Mouse (Mus musculus) ES-E14 (cell line): ENCODE results near the gene Gm28048. TPM values are rescaled to one million over a fixed set of nuclear protein-coding genes. Genes with fewer than 3 reads are reported as not detected.

ENCODE experiments used
- DNase-seq: peaks from one replicate; pipeline ENCODE4 v3.0.0-alpha.2; 2013; ENCODE audit warnings: low read depth, low spot score
- H3K27ac ChIP-seq: 2 replicates; pipeline ENCODE4 v1.5.1; 2012; ENCODE audit warnings: low read depth, mild to moderate bottlenecking, low read length, moderate library complexity, mixed read lengths; ENCODE audit not compliant: poor library complexity, insufficient read depth, severe bottlenecking
- H3K36me3 ChIP-seq: 2 replicates; pipeline ENCODE4 v1.6.1; 2012; ENCODE audit warnings: mild to moderate bottlenecking, low read length, moderate library complexity, mixed read lengths; ENCODE audit not compliant: control insufficient read depth, poor library complexity, insufficient read depth, severe bottlenecking
- H3K4me1 ChIP-seq, 2 experiments: fragments of 150-350 bp in 1 of 2; sonication (generic) in 1 of 2; 2 replicates each; pipeline ENCODE4 v1.6.1; 2012; ENCODE audit warnings: low read length in 2 of 2, mild to moderate bottlenecking in 1 of 2, mixed read lengths in 1 of 2; ENCODE audit not compliant: control insufficient read depth in 2 of 2, insufficient read depth in 2 of 2, poor library complexity in 1 of 2
- H3K4me3 ChIP-seq, 2 experiments: fragments of 150-350 bp in 1 of 2; sonication (generic) in 1 of 2; 2 replicates each; pipeline ENCODE4 v1.5.1; 2012; ENCODE audit warnings: low read length in 2 of 2, low read depth in 1 of 2, mild to moderate bottlenecking in 1 of 2, mixed read lengths in 1 of 2; ENCODE audit not compliant: insufficient read depth in 1 of 2, poor library complexity in 1 of 2, severe bottlenecking in 1 of 2
- H3K9ac ChIP-seq: 2 replicates; pipeline ENCODE4 v1.6.1; 2012; ENCODE audit warnings: low read depth, mild to moderate bottlenecking, low read length, mixed read lengths; ENCODE audit not compliant: poor library complexity, insufficient read depth, severe bottlenecking
- H3K9me3 ChIP-seq: fragments of 150-350 bp; sonication (generic); 2 replicates; pipeline ENCODE4 v1.6.1; 2012; ENCODE audit warnings: low read depth, mild to moderate bottlenecking, low read length; ENCODE audit not compliant: control insufficient read depth, insufficient read depth
- CHD2 ChIP-seq: IDR thresholded peaks from 2 replicates; pipeline ENCODE4 v1.6.1; 2014; ENCODE audit warnings: mild to moderate bottlenecking, low read depth, low read length, inconsistent platforms
- HCFC1 ChIP-seq: IDR thresholded peaks from 2 replicates; pipeline ENCODE4 v1.6.1; 2012; ENCODE audit warnings: low read length, inconsistent platforms, borderline replicate concordance; ENCODE audit not compliant: insufficient read depth
- MAFK ChIP-seq: IDR thresholded peaks from 2 replicates; pipeline ENCODE4 v1.6.1; 2014; ENCODE audit warnings: mild to moderate bottlenecking, low read depth, low read length, inconsistent platforms; ENCODE audit not compliant: insufficient read depth
- ZC3H11A ChIP-seq: IDR thresholded peaks from 2 replicates; pipeline ENCODE4 v1.6.1; 2012; ENCODE audit warnings: low read depth, mild to moderate bottlenecking, inconsistent platforms, low read length, borderline replicate concordance
- ZNF384 ChIP-seq: IDR thresholded peaks from 2 replicates; pipeline ENCODE4 v1.6.1; 2012; ENCODE audit warnings: low read depth, low read length, inconsistent platforms
- in situ Hi-C, 2 experiments: fragments of 600-800 bp; cut with MboI; formaldehyde crosslinking; loops; one replicate each; pipeline ENCODE4 v1.15.1; 2025; ENCODE audit warnings: low sequenced_read_pairs in 2 of 2, inconsistent platforms in 1 of 2; ENCODE audit not compliant: unreplicated experiment in 2 of 2
- total RNA-seq: library from RNA; depleted of rRNA; stranded (reverse); fragments of 300-350 nt; gene quantifications from 2 replicates; pipeline ENCODE4 v1.2.3, GENCODE M21; 2012

The Gm28048 gene
- total RNA-seq, 1 experiment = 16.3 TPM

DNA sequence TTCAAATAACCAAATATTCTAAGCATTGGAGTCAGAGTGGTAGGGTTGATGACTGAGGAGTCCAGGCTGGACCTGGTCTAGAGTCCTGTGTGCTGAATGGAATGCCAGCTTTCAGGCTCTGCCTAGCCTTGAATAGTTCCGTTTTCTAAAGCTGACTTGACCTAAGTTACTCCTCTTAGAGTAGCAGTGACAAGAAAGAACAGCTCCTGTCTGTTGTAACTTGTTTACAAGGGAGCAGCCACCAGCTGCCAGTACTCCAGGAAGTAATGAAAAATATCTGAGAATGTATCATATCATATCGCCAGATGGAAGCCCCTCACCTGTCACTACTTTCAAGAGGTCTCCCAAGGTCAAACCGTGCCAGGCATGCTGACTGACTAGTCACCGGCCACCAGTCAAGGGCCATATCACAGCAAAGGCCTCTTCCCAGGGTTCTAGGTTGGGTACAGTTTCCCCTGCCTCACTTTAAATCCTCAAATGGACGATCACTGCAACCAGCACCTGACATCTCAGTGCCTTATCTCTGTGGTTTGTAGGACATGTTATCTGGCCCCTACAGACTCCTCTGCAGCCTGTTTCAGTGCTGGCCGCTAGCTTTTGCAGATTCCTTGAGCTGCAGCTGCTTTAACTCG lies 172.3 kb downstream of the Gm28048 start:
- H3K4me3 ChIP-seq = no peak overlapping the region
- H3K9me3 ChIP-seq = no peaks in the 10 kb centered on the region
- H3K27ac ChIP-seq = no peak overlapping the region
- TF ChIP-seq CHD2 (no peak), HCFC1 (no peak)
- no peak for DNase-seq
- no peak overlapping the region for H3K9ac ChIP-seq
- in situ Hi-C loops = no loop called here
- no peaks in the 10 kb centered on the region for H3K4me1 ChIP-seq
- H3K36me3 ChIP-seq = no peaks in the 10 kb centered on the region

DNA sequence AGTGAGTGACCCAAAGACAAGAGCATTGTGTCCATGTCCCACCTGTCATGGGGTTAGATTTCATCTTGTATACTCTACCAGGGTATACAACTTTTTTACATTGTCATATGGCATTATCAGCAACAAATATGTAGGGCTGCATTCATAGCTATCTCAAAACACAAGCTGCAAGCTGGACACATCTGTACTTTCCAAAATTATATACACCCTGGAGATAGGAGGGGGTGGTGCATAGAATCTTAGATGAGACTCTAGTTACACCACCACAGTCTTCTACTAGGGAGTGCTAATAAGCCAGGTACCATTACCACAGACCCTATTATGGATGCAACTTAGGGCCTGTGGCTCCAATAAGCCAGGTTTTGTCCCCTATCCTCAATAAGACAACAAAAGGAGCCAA lies 173.8 kb downstream of the Gm28048 start:
- no peaks in the 10 kb centered on the region for H3K9me3 ChIP-seq
- H3K9ac ChIP-seq = no peak overlapping the region
- in situ Hi-C loops = no loop called here
- no peak for TF ChIP-seq HCFC1
- TF ChIP-seq ZC3H11A = no peak
- no peak for TF ChIP-seq MAFK
- no peak for TF ChIP-seq CHD2
- no peak for TF ChIP-seq ZNF384
- no peak for DNase-seq
- H3K4me1 ChIP-seq = no peaks in the 10 kb centered on the region
- H3K36me3 ChIP-seq = no peaks in the 10 kb centered on the region
- no peak overlapping the region for H3K27ac ChIP-seq
- H3K4me3 ChIP-seq = no peak overlapping the region

GRCm38 (mm10) chr11:22805171-22805570 lies 176.7 kb downstream of the Gm28048 start:
- in situ Hi-C loops = no loop called here
- no peak for TF ChIP-seq ZNF384
- no peak for TF ChIP-seq ZC3H11A
- no peak for TF ChIP-seq HCFC1
- no peak for TF ChIP-seq MAFK
- no peak for TF ChIP-seq CHD2
- peaks cover 0 to 2% of the 10 kb centered on the region in 2 experiments; a peak in 1 of 4 replicates for H3K4me1 ChIP-seq

DNA sequence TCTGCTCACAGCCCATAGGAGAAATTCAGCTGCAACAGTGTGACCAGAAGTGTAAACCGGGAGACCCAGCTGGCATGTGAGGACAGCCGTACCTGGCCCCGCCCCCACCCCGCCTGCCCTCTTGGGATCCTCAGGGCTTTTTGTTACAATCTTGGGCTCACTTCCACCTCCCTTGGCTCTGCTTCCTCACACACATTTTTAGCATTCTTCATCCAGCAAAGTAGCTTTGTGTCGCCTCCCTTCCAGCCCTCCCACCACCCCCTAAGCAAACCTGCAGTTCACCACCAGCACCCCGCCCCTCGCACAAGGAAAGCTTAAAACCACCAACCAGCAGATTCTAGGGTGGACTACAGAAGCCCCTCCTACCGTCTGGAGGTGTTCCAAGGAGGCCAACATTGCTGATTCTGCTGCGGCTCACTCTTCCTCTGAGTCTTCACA lies 181.9 kb downstream of the Gm28048 start:
- Histone ChIP-seq H3K4me3 (peak overlapping the region; percentile 30 to 45), H3K27ac (peak overlapping the region; percentile 96), H3K9ac (peak overlapping the region; percentile 73), H3K4me1 (peaks cover 6 to 14% of the 10 kb centered on the region in 2 experiments), H3K36me3 (no peaks in the 10 kb centered on the region), H3K9me3 (no peaks in the 10 kb centered on the region)
- in situ Hi-C loops = no loop called here
- peak; percentile 87 for DNase-seq
- TF ChIP-seq ZC3H11A (no peak), CHD2 (no peak), MAFK (no peak), ZNF384 (no peak), HCFC1 (0 out of 2 replicates have a peak, but pooled peaks have one; percentile 15)

More at GRCm38 (mm10) chr11:22805171-22805570, 176.7 kb downstream of the Gm28048 start:
- no peak for DNase-seq
- H3K9ac ChIP-seq = no peak overlapping the region
- H3K36me3 ChIP-seq = no peaks in the 10 kb centered on the region
- no peaks in the 10 kb centered on the region for H3K9me3 ChIP-seq
- H3K4me3 ChIP-seq = no peak overlapping the region
- H3K27ac ChIP-seq = no peak overlapping the region
